Mouse (Mus musculus) mouse trophoblast stem cell (cell line): Measurements from ENCODE around the gene Etfbkmt.
"Not testable (repeated sequence)": the region's sequence is repeated elsewhere in the genome, so short reads cannot be mapped to it uniquely, and the experiment has no call there.

Source experiments
- in situ Hi-C, 2 experiments: fragments of 300-500 bp; cut with MseI, MboI; formaldehyde crosslinking; loops; 2 replicates in 1 of 2; 3 replicates in 1 of 2; pipeline ENCODE4 v1.15.1; 2025

The Etfbkmt gene

GRCm38 (mm10) chr6:149134391-149135150 lies 5.1 kb upstream of the Etfbkmt start:
- in situ Hi-C loops = no loop called here

- in situ Hi-C loops = no loop called here
Measured at GRCm38 (mm10) chr6:149135631-149136030, 4.0 kb upstream of the Etfbkmt start.

GRCm38 (mm10) chr6:149137936-149138335 lies 1.7 kb upstream of the Etfbkmt start:
- in situ Hi-C loops = no loop called here

GRCm38 (mm10) chr6:149139011-149139410 lies 638 bp upstream of the Etfbkmt start:
- in situ Hi-C loops = no loop called here

- in situ Hi-C loops = no loop called here
Measured at GRCm38 (mm10) chr6:149141393-149142173, 1.9 kb downstream of the Etfbkmt start.

- in situ Hi-C loops = no loop called here
Measured at GRCm38 (mm10) chr6:149145143-149145542, 5.5 kb downstream of the Etfbkmt start.

GRCm38 (mm10) chr6:149148436-149149229 lies 9.0 kb downstream of the Etfbkmt start:
- in situ Hi-C loops = no loop called here

GRCm38 (mm10) chr6:149152119-149152518 lies 12.5 kb downstream of the Etfbkmt start:
- in situ Hi-C loops = no loop called here

GRCm38 (mm10) chr6:149153473-149154115 lies 13.9 kb downstream of the Etfbkmt start:
- in situ Hi-C loops = no loop called here

- in situ Hi-C loops = no loop called here
Measured at GRCm38 (mm10) chr6:149154116-149155030, 14.7 kb downstream of the Etfbkmt start.

- in situ Hi-C loops = no loop called here
Measured at GRCm38 (mm10) chr6:149155031-149155841, 15.6 kb downstream of the Etfbkmt start.

- in situ Hi-C loops = not testable (repeated sequence)
Measured at GRCm38 (mm10) chr6:149167038-149167437, 27.4 kb downstream of the Etfbkmt start.

GRCm38 (mm10) chr6:149167672-149168071 lies 28.0 kb downstream of the Etfbkmt start:
- in situ Hi-C loops = no loop called here

- in situ Hi-C loops = no loop called here
Measured at GRCm38 (mm10) chr6:149168436-149168835, 28.8 kb downstream of the Etfbkmt start.

- in situ Hi-C loops = not testable (repeated sequence)
Measured at GRCm38 (mm10) chr6:149169965-149170364, 30.3 kb downstream of the Etfbkmt start.

GRCm38 (mm10) chr6:149173831-149174625 lies 34.4 kb downstream of the Etfbkmt start:
- in situ Hi-C loops = no loop called here

- in situ Hi-C loops = no loop called here
Measured at GRCm38 (mm10) chr6:149174932-149175570, 35.4 kb downstream of the Etfbkmt start.

- in situ Hi-C loops = no loop called here
Measured at GRCm38 (mm10) chr6:149179064-149179463, 39.4 kb downstream of the Etfbkmt start.
